Mouse (Mus musculus): ENCODE data around the gene Adh6a. TPM values are rescaled to one million over a fixed set of nuclear protein-coding genes. Genes with fewer than 3 reads are reported as not detected.
A peak's percentile ranks its signal among the peaks of the same experiment; 100 is the strongest.
"Not testable (repeated sequence)": the region's sequence is repeated elsewhere in the genome, so short reads cannot be mapped to it uniquely, and the experiment has no call there.

The Adh6a gene
- total RNA-seq, 2 experiments from 2014 or later = not detected

DNA sequence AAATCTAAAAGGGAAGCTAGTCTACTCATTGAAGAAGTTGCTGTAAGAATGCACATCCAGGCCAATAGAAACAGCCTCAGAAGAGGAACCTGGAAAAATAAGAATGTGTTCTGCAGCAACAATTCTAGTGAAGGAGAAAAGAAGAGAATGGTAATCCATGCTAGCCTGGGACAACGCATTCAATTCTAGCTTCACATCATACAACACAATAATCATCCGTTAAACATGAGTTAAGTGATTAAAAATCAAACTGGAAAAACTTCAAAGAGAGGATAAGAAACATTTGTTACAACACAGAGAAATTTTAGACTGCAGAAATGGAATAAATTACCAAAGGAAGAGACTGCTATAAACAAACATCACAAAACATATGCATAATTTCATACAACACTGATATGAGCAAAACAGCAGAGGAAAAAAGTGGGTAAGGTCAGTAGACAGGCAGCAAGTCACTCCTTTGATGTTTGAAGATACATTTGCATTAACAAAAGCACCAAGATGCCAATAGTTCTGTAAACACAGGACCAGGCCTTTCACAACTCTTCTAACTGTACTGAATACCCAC, 3.9 kb downstream of the Adh6a start:
- no peak for ATAC-seq (ENCODE audit: poor library complexity, severe bottlenecking)

DNA sequence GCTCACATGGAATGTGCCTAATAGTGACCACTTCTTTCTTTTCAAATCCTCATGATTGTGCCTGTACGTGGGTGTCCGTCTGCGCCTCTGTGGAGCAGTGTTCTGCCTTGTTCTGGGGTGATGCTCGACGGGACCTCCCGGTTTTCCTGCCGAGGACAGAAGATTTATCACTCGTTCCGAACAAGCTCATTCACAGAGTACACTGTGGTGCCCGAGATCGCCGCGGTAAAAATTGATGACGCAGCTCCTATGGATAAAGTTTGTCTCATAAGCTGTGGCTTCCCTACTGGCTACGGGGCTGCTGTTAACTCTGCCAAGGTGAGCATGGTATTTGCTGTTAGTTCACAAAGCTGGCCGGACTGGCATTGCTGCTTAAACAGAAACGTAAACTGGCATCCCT, 11.9 kb downstream of the Adh6a start:
- ATAC-seq (ENCODE audit: poor library complexity, severe bottlenecking) = no peak

DNA sequence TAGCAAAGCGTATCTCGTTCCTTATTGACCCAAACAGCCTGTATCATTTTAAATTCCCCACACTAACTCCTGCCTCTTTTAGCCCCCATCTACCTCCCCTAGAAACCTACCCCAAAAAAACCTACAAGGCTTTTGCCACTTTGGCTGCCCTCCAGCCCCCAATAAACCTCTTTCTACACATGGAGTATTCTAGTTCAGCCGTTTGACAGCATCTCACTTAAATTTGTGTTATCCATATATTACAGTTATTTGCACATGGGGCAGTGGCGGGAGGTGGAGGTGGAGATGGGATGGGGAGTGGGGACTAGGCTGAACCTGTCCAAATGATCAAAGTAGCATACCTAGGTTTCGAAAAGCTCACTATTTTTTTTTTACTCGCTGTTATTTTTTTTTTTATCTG, 12.4 kb downstream of the Adh6a start:
- ATAC-seq (ENCODE audit: poor library complexity, severe bottlenecking) = no peak

DNA sequence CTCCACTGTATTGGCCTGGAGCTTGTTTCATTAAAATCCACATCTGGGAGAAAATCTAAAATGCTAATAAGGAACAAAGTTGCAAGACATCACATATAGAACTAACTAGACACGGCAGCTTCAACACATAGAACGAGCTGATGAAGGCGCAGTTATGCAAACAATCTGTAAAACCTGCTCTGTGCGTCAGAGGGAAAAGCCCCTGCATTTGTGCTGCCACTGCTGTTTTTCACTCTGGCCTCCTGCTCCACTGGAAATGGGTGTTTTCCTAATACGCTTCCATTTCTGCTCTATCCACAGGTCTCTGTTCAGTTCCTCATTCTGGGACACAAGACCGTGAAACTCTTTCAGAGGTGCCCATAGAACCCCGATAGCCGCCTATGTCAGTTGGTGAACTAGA, 20.8 kb downstream of the Adh6a start:
- ATAC-seq (ENCODE audit: poor library complexity, severe bottlenecking) = peak; percentile 37

DNA sequence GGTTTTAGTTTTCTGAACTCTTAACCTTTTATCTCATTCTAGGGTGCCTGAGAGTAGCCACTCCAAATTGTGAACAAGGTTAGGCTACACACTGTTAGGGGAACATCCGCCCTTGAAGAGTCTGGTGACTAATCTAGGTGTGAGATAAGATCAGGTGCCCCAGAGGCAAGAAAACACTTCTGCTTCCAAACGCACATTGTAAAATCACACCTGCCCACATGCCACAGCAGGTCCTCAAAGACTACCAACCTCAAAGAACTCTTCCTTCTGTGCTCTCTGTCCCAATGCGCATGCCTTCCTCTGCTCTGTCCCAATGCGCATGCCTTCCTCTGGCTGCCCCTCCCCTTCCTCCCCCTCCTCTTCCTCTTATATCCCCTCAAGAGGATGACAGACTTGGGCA, 21.2 kb downstream of the Adh6a start:
- ATAC-seq (ENCODE audit: poor library complexity, severe bottlenecking) = peak; percentile 67

DNA sequence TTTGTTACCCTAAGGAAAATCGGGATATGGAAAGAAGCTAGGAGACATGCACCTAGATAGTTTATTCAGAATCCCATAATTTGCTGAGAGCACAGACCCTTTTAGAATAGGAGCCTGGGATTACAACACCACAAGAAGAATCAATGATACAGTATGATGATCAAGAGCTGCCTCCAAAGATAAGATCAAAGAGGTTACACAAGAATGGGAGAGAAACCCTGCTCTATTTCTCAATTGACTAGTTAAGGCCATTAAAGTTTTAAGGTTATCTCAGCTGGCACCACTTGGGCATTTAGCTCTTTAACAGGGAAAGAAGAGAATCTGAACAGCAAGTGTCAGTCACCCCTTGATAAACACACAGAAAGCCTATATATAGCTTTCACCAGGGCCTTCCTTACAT, 22.5 kb downstream of the Adh6a start:
- ATAC-seq (ENCODE audit: poor library complexity, severe bottlenecking) = no peak

DNA sequence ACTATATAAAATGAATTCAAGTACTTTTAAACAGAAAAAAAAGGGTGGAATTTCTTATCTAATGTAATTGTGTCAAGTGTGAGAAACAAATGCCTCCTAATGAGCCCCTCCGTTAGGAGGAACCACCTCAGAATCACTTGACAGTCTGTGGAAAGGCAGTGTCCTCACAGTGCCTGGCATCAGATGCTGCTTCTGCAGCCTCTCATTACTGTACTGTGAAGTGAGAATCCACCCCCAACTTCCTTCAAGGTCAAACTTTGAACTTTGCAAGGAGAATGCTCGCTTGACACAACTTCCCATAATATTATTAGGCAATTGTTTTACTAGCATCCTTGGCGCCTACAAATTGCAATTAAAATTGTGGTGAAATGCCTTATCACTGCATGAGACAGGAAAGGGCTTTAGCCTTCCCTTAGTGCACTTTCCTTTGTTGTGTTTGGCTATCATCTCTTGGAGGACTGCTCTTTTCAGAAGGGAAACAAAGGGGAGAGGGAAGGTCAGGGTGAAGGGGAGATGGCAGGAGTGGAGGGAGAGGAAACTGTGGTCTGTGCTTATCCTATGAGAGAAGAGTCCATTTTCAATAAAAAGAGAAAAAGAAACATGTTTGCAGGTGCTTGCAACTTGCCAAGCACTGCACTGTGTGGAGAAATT, 23.1 kb downstream of the Adh6a start:
- no peak; the same call in 1 of the 2 replicates for ATAC-seq (ENCODE audit: poor library complexity, severe bottlenecking)

DNA sequence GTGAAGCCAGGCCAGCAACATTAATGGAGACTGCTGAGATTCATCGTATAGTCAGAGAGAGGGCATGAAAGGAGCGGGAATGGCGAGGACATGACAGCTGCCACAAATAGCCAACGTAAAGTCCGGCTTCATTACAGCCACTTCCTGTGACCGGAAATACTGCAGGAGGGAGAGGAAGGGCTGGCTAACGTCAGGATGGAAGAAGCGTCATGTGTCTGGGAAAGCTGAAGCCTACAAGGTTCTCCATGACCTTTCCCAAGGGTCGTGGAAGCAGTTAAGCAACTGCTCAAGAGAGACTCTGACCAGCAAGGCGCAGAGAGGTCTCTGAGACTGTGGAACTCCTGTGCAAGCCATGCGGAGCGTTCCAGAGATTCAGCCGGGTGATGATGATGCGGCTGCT, 28.4 kb downstream of the Adh6a start, which contains the start of gene Adh6b:
Gene Adh6b (plus strand): TSS at position 305 of the 400 bp plus-strand sequence.
- no peak for ATAC-seq (ENCODE audit: poor library complexity, severe bottlenecking)

DNA sequence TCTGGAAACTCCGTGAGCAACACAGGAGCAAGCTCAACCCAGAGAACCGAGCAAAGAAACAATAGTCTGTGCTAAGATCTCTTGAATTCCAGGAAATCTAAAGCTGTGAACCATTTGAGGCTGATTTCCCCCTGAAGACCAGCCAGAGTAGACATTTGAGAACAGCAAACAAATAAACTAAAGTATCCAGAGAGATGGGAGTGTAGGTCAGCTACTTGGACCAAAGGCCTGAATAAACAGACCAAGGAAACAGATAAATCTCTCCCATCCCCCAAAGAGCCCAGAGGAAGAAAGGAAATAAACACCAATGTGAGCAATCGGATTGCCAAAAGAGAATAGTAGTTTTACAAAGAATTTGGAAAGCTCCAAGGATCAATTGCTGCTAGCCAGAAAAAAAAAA, 34.0 kb downstream of the Adh6a start:
- ATAC-seq (ENCODE audit: poor library complexity, severe bottlenecking) = no peak

DNA sequence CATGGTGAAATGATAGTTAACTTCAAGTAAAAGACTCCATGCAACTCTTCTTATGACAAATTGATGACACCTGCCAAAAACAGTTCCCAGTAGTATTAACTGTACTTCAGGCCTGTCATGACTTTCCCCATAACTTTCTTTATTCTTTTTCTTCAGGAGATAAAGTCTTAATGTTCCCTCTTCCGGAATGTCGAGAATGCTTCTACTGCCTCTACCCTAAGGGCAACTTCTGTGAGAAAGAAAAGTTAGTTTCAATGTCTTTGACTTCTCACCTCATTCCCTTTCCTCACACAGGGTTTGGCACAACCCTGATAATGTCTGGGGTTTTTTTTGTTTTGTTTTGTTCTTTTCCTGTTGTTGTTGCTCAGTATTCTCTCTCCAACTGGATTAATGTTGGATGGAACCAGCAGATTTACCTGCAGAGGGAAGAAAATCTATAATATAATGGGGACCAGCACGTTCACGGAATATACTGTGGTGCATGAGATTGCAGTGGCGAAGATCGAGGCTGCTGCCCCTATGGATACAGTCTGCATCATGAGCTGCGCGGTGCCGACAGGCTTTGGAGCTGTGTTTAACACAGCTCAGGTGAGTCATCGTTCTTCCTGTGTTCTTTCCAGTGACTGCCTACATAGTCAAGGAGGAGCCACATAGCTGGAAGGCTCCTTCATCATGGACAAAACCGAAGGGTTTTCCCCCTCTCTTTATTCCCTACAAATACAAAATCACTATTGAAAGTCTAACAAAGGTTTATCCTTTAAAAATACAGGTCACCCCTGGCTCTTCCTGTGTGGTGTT, 39.1 kb downstream of the Adh6a start:
- no peak for ATAC-seq (ENCODE audit: poor library complexity, severe bottlenecking)

DNA sequence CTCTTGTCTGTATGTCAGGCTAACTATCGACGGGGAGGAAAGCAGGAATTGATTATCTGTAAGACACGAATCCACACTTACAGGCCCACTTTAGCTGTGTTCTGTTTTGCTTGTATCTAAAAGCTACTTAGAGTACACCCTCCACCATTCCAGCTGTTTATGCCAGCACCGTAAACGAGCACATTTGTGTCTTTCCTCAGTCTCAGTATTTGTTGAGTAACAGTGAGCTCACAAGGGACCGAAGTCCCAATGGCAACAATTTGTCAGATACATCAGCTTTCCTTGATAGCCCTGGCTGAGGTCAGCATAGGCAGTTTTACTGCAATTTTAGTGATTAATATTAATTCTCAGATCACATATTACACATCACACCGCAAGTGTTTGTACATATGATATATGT, 45.8 kb downstream of the Adh6a start:
- ATAC-seq (ENCODE audit: poor library complexity, severe bottlenecking) = no peak

DNA sequence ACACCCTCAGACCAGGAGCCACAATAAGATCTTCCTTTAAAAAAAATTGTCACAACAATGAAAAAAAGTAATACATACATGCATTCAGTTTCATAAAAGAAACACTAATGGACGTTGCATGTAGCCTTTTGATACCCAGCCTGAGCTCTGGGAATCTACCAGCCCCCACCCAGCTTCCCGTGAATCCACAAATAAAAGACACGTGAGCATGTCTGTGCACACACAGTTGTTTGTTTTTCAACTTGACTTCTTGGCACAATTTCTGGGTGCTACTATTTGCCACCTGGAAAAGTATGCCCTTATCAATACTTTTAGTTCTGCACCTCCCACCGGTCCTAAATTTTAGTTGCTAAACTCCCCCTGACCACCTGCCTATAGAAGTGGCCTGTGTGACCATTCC, 47.6 kb downstream of the Adh6a start:
- no peak for ATAC-seq (ENCODE audit: poor library complexity, severe bottlenecking)

DNA sequence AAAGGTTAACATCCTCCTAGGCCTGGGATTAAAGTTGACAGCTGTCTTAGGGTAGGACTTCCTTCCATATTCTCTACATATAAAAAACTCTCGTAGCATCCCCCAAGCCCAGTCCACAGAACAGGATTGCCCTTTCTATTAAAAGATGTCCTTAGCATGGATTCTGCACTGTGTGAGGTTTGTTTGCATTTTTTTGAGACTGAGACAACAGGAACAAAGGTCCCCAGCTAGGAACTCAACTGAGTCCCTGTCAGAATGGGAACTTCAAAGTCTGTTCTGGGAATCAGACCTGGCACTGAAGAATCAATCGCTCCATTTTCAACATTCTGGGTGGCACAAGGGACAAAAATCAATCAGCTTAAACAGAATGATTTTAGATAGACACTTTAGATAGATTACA, 49.8 kb downstream of the Adh6a start:
- ATAC-seq (ENCODE audit: poor library complexity, severe bottlenecking) = no peak

DNA sequence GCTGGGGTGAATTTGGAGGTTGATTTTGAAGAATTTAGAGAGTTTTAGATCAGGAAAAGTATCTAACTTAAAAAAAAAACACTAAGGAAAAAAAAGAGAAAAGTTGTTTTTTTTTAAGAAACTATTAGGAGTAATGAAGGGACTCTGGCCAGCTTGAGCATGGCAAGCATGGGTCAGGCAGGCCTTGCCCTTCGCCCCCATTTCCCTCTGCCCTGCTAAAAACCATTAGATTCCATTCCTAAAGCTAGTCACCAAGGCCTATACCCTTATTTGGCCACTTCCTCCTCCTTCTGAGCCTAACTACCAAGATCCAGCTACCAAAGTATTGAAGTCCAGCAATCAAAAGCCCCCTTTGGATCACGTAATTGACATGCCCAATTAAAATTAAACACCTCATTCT, 53.1 kb downstream of the Adh6a start:
- ATAC-seq (ENCODE audit: poor library complexity, severe bottlenecking) = no peak

DNA sequence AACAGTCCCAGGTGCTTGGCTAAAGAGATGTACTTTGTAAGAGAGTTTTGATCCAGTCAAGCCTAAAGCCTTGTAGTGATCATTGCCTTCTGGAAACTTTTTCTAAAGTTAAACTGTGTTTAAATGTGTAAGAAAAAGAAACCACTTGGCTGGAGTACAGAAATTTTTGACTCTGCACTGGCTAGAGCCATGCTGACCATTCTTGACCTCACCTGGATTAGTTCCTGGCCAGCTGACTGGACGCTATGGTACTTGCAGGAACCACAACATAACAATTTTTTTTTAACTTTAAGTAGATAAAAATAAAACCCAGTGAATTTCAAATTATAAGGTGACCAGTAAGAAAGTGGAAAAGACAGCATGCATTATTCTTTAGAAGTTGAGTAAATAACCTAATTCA, 56.5 kb downstream of the Adh6a start:
- no peak for ATAC-seq (ENCODE audit: poor library complexity, severe bottlenecking)

DNA sequence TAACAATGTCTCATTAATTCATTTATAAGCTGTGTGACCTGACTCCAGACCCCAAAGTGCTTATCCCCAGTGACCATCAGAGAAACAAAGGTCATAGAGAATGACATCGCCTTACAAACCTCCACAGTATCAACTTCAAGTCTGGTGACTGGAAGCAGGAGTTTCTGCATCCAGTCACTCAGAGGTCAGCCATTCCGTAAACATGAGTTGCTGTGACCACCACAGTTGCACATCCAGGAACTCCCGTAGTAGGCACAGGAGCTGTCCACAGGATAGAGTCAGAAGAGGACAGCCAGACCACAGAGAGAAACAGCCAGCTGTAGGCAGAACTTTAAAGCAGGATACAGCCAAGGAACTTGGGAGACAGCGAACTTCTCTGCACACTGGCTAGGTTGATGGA, 57.2 kb downstream of the Adh6a start:
- not testable (repeated sequence) for ATAC-seq (ENCODE audit: poor library complexity, severe bottlenecking)

DNA sequence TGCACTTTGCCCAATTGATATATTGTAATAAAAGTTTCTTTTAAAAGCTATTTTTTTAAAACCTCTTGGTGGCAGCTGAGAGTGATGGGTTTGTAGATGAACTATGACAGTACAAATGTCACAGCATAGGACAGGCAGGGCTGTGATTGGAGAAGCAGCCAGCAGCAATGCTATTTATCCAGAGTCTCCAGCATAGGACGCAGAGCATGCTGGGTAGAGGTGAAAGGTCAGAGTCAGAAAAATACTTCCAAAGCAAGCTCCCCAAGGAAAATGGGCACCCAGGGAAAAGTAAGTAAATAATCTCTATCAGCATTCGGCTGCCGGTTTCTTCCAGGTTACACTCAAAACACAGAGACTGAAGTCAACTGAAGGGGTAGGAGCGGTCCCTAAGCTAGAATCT, 60.8 kb downstream of the Adh6a start:
- ATAC-seq (ENCODE audit: poor library complexity, severe bottlenecking) = no peak

DNA sequence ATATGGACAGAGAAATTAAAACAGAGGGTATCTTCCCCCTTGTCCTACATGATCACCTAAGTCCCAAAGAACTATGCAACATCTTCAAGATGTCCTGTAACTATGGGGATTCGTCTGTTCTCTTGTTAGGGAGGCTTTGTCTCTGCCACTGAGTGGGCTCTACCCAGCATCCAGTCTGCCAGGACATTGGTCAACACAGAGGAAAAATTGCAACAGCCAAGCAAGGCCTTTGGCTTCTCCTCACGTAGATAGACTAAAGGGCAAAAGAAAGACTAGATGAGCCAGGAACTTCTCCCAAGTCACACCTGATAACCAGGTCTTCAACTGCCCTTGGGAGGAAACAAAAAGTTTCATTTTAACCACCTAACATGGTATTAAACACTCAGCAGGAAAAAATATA, 62.1 kb downstream of the Adh6a start:
- no peak for ATAC-seq (ENCODE audit: poor library complexity, severe bottlenecking)

Measured in megakaryocyte, adult 5-6 weeks (primary cell).